Mouse (Mus musculus) erythroblast, embryonic 14.5 days (primary cell): ENCODE results near the gene Col4a3.

Experiments used
- GATA1 ChIP-seq: IDR thresholded peaks from 2 replicates; pipeline ENCODE4 v1.6.1; 2012; ENCODE audit warnings: low read length, inconsistent platforms, mixed read lengths
- TAL1 ChIP-seq: IDR thresholded peaks from 3 replicates; pipeline ENCODE4 v1.6.1; 2012; ENCODE audit warnings: low read length, inconsistent platforms, mixed read lengths

DNA sequence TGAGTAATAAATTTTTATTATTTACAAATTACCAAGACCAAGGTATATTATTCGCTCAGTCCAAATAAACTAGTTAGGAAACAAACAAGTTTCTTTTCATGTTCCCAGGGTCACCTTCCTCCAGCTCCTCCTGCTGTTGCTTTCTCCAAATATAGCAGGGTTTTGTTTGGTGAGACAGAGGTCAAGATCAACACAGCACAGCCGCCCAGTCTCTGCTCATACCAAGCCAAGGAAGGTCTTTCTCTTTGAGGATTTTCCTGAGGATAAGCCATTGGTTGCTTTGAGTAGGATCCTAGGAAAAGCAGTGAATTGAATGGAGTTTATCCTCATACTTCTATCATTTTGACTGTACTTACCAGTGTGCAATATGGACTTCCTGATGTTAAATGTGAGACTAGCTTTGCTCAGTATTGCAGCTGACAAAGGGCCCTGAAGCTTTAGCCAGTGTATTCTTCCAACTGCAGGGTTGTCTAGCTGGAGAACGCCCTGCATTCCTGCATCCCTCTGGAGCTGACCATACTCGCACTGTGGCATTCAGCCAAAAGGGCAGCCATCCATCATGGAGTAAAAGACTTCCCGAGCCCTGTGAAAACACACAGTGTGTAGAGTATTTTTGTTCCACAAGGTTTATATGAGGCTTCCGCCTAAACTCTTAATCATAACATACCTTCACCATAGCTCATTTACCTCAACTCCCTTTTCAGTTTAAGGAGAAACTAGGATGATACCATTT is 10.3 kb downstream of the Col4a3 start:
- TF ChIP-seq TAL1 (no peak), GATA1 (no peak)
